In genomic region chr9:108296453-108297355, GRCm38 (mm10) we compare ENCODE assay signal across 8 mouse cellular contexts. TPM values are rescaled to one million over a fixed set of nuclear protein-coding genes. Genes with fewer than 3 reads are reported as not detected.
DNase-seq lines count a peak whose midpoint lies in the region; ATAC-seq and TF ChIP-seq lines count a peak whose summit lies in the region.

Amt (plus strand) TSS chr9:108296853.

- no peaks in the 10 kb centered on the region for H3K27me3 ChIP-seq in hindbrain, postnatal 0 days (ENCODE audit: insufficient read depth, low read length)
- H3K27me3 ChIP-seq in limb, embryonic 10.5 days (ENCODE audit: low read depth, poor library complexity, severe bottlenecking), result no peaks in the 10 kb centered on the region
- H3K27me3 ChIP-seq in midbrain, embryonic 16.5 days (ENCODE audit: control insufficient read depth, insufficient read depth, low read depth, low read length), result no peaks in the 10 kb centered on the region

- DNase-seq in right cerebral cortex, postnatal 10 days (ENCODE audit: low spot score in 2 of 2), result peak; percentile 56 to 61
- no peak for DNase-seq in right cerebral cortex, postnatal 4 days
- peak; percentile 85 for DNase-seq in embryo, embryonic 11 days
- peak; percentile 53 for DNase-seq in hindbrain, postnatal 0 days (ENCODE audit: low spot score)
- peak; percentile 57 for DNase-seq in limb, embryonic 10.5 days (ENCODE audit: low spot score)
- no peak for DNase-seq in thymus, postnatal 0 days (ENCODE audit: low spot score)
- DNase-seq in spleen, adult 12 weeks (ENCODE audit: low spot score), result no peak

- no peaks in the 10 kb centered on the region for H3K4me1 ChIP-seq in hindbrain, postnatal 0 days (ENCODE audit: insufficient read depth, low read length)
- peaks cover 17% of the 10 kb centered on the region for H3K4me1 ChIP-seq in limb, embryonic 10.5 days
- no peaks in the 10 kb centered on the region; the same call in 1 of the 2 replicates for H3K4me1 ChIP-seq in midbrain, embryonic 16.5 days (ENCODE audit: control insufficient read depth, insufficient read depth, low read length)

- WGBS in hindbrain, postnatal 0 days, result 19% methylated on average over 18 of the region's 18 CpGs
- 24% methylated on average over 18 of the region's 18 CpGs for WGBS in limb, embryonic 10.5 days
- 18% methylated on average over 18 of the region's 18 CpGs for WGBS in midbrain, embryonic 16.5 days

- H3K4me2 ChIP-seq in hindbrain, postnatal 0 days (ENCODE audit: low read depth, low read length), result peak within 1 kb of the TSS; percentile 51
- peak within 1 kb of the TSS; percentile 37 for H3K4me2 ChIP-seq in midbrain, embryonic 16.5 days (ENCODE audit: low read length)

- peak within 1 kb of the TSS; percentile 71 for H3K27ac ChIP-seq in hindbrain, postnatal 0 days
- H3K27ac ChIP-seq in limb, embryonic 10.5 days, result peak within 1 kb of the TSS; percentile 77
- peak within 1 kb of the TSS; percentile 42 for H3K27ac ChIP-seq in midbrain, embryonic 16.5 days (ENCODE audit: low read length)

- no peak within 1 kb of the TSS; the same call in 1 of the 2 replicates for H3K9ac ChIP-seq in hindbrain, postnatal 0 days (replicated peaks; ENCODE audit: low read length)
- H3K9ac ChIP-seq in midbrain, embryonic 16.5 days (ENCODE audit: low read depth, low read length), result no peak within 1 kb of the TSS

- H3K9me3 ChIP-seq in hindbrain, postnatal 0 days (ENCODE audit: low read length), result no peaks in the 10 kb centered on the region
- no peaks in the 10 kb centered on the region for H3K9me3 ChIP-seq in limb, embryonic 10.5 days (replicated peaks)
- H3K9me3 ChIP-seq in midbrain, embryonic 16.5 days (replicated peaks; ENCODE audit: control insufficient read depth, low read length, poor library complexity, severe bottlenecking), result no peaks in the 10 kb centered on the region

- H3K36me3 ChIP-seq in hindbrain, postnatal 0 days (ENCODE audit: insufficient read depth, low read length), result peaks cover 23% of the 10 kb centered on the region
- peaks cover 48% of the 10 kb centered on the region for H3K36me3 ChIP-seq in limb, embryonic 10.5 days
- H3K36me3 ChIP-seq in midbrain, embryonic 16.5 days (ENCODE audit: control insufficient read depth, insufficient read depth, low read length), result peaks cover 28% of the 10 kb centered on the region

- TF ChIP-seq CTCF in hindbrain, postnatal 0 days (IDR thresholded peaks at IDR 0.05; ENCODE audit: low read depth), result no peak

- ATAC-seq in hindbrain, postnatal 0 days, result peak; percentile 79
- ATAC-seq in midbrain, embryonic 16.5 days, result peak; percentile 75

- peak within 1 kb of the TSS; percentile 19 for H3K4me3 ChIP-seq in hindbrain, postnatal 0 days (ENCODE audit: low read length)
- peak within 1 kb of the TSS; percentile 51 for H3K4me3 ChIP-seq in limb, embryonic 10.5 days
- H3K4me3 ChIP-seq in midbrain, embryonic 16.5 days (ENCODE audit: low read depth, low read length), result peak within 1 kb of the TSS; percentile 18

RNA-seq across cellular contexts. Expression of gene Amt, which starts in this region (rescaled TPM):
- 22.5 and 27.1 TPM in 2 replicates for total RNA-seq in hindbrain, postnatal 0 days (2014; rRNA removed)
- polyA plus RNA-seq in hindbrain, postnatal 0 days (2015; fragmentation: Nextera tagmentation; extraction: Ambion mirVana), result 28.5 and 32.9 TPM in 2 replicates
- 23.1 and 24.8 TPM in 2 replicates for polyA plus RNA-seq in limb, embryonic 10.5 days (2016; fragmentation: Nextera tagmentation; extraction: Ambion mirVana)
- 30.2 and 33.6 TPM in 2 replicates for polyA plus RNA-seq in midbrain, embryonic 16.5 days (2015; fragmentation: Nextera tagmentation; extraction: Ambion mirVana)
- polyA plus RNA-seq in thymus, postnatal 0 days (2015; fragmentation: Nextera tagmentation; extraction: Ambion mirVana), result 1.1 and 1.8 TPM in 2 replicates

Comparison
In these comparisons a context has a peak if more than half of its experiments do, and no peak if none do; other contexts are left out.
1. DNase-seq: peak in right cerebral cortex, postnatal 10 days (2 of 2), embryo, embryonic 11 days (single experiment), hindbrain, postnatal 0 days (single experiment) and limb, embryonic 10.5 days (single experiment); none in right cerebral cortex, postnatal 4 days (single experiment), thymus, postnatal 0 days (single experiment) and spleen, adult 12 weeks (single experiment).
2. Peak in every context shown above with its lines, with median percentiles within 50 percentile points of each other: H3K27ac ChIP-seq and H3K4me3 ChIP-seq.